Mouse (Mus musculus) heart, postnatal 0 days (tissue): ENCODE results near the gene Abhd6.
A peak's percentile ranks its signal among the peaks of the same experiment; 100 is the strongest.

ENCODE experiments used
- CTCF ChIP-seq: IDR thresholded peaks from 2 replicates; pipeline ENCODE4 v1.5.1; 2016; ENCODE audit warnings: antibody characterized with exemption, control low read depth, low read depth
- EP300 ChIP-seq: IDR thresholded peaks from 2 replicates; pipeline ENCODE4 v1.6.1; 2016; ENCODE audit warnings: antibody characterized with exemption, low read depth

DNA sequence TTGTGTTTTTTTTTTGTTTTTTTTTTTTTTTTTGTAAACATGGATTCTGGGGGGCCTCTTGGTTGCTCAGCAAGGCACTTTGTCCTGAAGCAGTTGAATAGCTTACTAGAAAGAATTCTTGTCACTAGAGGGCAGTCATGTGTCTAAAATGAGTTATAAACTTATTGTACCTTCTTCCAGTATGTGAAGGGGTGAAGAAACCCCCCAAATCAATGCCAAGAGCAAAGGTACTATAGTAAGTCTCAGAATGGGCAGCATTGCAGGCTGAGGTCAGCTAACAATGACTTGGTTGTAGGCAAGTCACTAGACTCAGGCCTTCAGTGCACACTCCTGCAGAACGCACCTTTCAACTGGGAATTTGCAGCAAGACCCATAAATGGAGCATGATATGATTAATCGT lies 89.9 kb downstream of the Abhd6 start:
- TF ChIP-seq CTCF = peak; percentile 57
- TF ChIP-seq EP300 = no peak
